Mouse (Mus musculus) stomach, embryonic 14.5 days (tissue): ENCODE results near the gene Gkap1. TPM values are rescaled to one million over a fixed set of nuclear protein-coding genes. Genes with fewer than 3 reads are reported as not detected.

Source experiments
- ATAC-seq: fragments of 200-750 bp; cut with Nextera tagmentation; 2 replicates; pipeline ENCODE4 v1.8.0; 2017; ENCODE audit warnings: low read depth, moderate TSS enrichment; ENCODE audit not compliant: insufficient number of reproducible peaks, insufficient read depth, low FRiP score
- H3K27ac ChIP-seq: fragments of 300-500 bp; sonication (generic); 2 replicates; pipeline ENCODE4 v1.5.1; 2014; ENCODE audit warnings: mild to moderate bottlenecking, low read length, moderate library complexity, mixed read lengths
- H3K27me3 ChIP-seq: fragments of 300-500 bp; sonication (generic); 2 replicates; pipeline ENCODE4 v1.6.1; 2014; ENCODE audit warnings: low read length, control low read depth, mixed read lengths; ENCODE audit not compliant: control insufficient read depth, insufficient read depth
- H3K36me3 ChIP-seq: fragments of 300-500 bp; sonication (generic); 2 replicates; pipeline ENCODE4 v1.6.1; 2014; ENCODE audit warnings: mild to moderate bottlenecking, control low read depth, low read length, moderate library complexity, mixed read lengths; ENCODE audit not compliant: control insufficient read depth, insufficient read depth
- H3K4me1 ChIP-seq: fragments of 300-500 bp; sonication (generic); 2 replicates; pipeline ENCODE4 v1.6.1; 2014; ENCODE audit warnings: low read length, control low read depth, mixed read lengths; ENCODE audit not compliant: control insufficient read depth, insufficient read depth
- H3K4me2 ChIP-seq: fragments of 300-500 bp; sonication (generic); replicated peaks from 2 replicates; pipeline ENCODE4 v1.6.1; 2014; ENCODE audit warnings: low read depth, low read length, control low read depth
- H3K4me3 ChIP-seq: fragments of 300-500 bp; sonication (generic); 2 replicates; pipeline ENCODE4 v1.5.1; 2014; ENCODE audit warnings: low read depth, low read length, control low read depth
- H3K9ac ChIP-seq: fragments of 300-500 bp; sonication (generic); replicated peaks from 2 replicates; pipeline ENCODE4 v1.6.1; 2014; ENCODE audit warnings: low read depth, mild to moderate bottlenecking, control low read depth, low read length, moderate library complexity, mixed read lengths
- H3K9me3 ChIP-seq: fragments of 300-500 bp; sonication (generic); 2 replicates; pipeline ENCODE4 v1.6.1; 2016; ENCODE audit warnings: low read depth, low read length, control low read depth; ENCODE audit not compliant: control insufficient read depth
- whole genome bisulfite sequencing: fragments of 180-500 bp; shearing (Covaris S2); extraction: QIAGEN DNeasy Blood & Tissue Kit; methylation state at CpG from one replicate; pipeline ENCODE4 v1.1.7; 2014; 5-methylcytosine and 5-hydroxymethylcytosine counted together
- polyA plus RNA-seq: library from polyadenylated mRNA; unstranded; fragments of >200 nt; fragmentation: Nextera tagmentation; extraction: Ambion mirVana; gene quantifications from 2 replicates; pipeline ENCODE4 v1.2.1, GENCODE M21; 2014

Gene Gkap1
- polyA plus RNA-seq, 1 experiment from 2014 or later, result 26.0 TPM

DNA sequence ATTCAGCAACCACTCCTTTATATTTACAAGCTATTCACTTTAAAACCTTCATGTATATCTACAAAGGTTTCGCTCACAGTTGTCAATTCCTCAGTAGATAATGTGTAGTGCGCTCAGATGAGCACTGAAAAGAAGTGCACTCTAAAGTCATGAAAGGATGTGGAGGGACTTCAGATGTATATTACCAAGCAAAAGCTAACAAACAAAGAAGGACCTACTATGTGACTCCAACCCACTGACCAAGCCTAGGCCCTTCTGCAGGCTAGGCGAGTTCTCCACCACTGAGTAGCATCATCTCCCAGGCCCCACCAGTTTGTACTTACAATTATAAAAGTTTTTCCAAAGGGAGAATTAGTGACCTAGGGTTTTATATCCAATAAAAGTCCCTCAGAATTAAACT is 71.3 kb downstream of the Gkap1 start:
- H3K27ac ChIP-seq, result no peak overlapping the region
- H3K36me3 ChIP-seq, result no peaks in the 10 kb centered on the region
- ATAC-seq, result no peak
- no peaks in the 10 kb centered on the region for H3K27me3 ChIP-seq
- no peak overlapping the region for H3K9ac ChIP-seq
- 92% methylated on average over 3 of the region's 3 CpGs for WGBS
- H3K4me1 ChIP-seq, result peaks cover 6% of the 10 kb centered on the region; the same call in 1 of the 2 replicates
- no peak overlapping the region for H3K4me2 ChIP-seq
- H3K4me3 ChIP-seq, result no peak overlapping the region
- no peaks in the 10 kb centered on the region for H3K9me3 ChIP-seq

- H3K4me3 ChIP-seq, result no peak overlapping the region
- no peaks in the 10 kb centered on the region for H3K36me3 ChIP-seq
- H3K9ac ChIP-seq, result no peak overlapping the region
- no peak for ATAC-seq
- H3K27ac ChIP-seq, result no peak overlapping the region
- 86% methylated on average over 1 of the region's 1 CpGs for WGBS
- H3K4me2 ChIP-seq, result no peak overlapping the region
- H3K9me3 ChIP-seq, result no peaks in the 10 kb centered on the region
- H3K4me1 ChIP-seq, result peaks cover 6% of the 10 kb centered on the region; the same call in 1 of the 2 replicates
- H3K27me3 ChIP-seq, result no peaks in the 10 kb centered on the region
These were observed 72.6 kb downstream of the Gkap1 start for GRCm38 (mm10) chr13:58202903-58203302.

DNA sequence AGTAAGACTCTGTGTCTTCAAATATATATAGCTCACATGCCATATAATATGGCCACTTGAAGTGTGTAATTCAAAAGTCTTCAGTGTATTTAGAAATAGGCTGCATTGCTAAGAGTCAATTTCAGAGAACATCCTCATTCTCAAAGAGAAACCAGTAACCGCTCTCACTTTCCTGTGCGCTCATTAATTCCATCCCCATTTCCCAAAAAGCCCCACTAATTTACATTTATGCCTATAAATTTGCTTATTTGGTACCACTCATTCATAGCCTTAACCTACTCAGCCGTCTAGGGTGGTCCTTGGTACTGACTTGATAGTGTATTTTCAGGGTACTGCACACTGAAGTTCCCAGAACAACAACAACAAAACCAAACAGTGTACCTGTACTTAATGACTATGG is 73.6 kb downstream of the Gkap1 start:
- no peak overlapping the region for H3K4me2 ChIP-seq
- H3K36me3 ChIP-seq, result no peaks in the 10 kb centered on the region
- H3K27me3 ChIP-seq, result no peaks in the 10 kb centered on the region
- H3K9me3 ChIP-seq, result no peaks in the 10 kb centered on the region
- WGBS, result 89% methylated on average over 3 of the region's 3 CpGs
- no peak overlapping the region for H3K4me3 ChIP-seq
- no peak for ATAC-seq
- H3K4me1 ChIP-seq, result peaks cover 6% of the 10 kb centered on the region; the same call in 1 of the 2 replicates
- H3K27ac ChIP-seq, result no peak overlapping the region
- H3K9ac ChIP-seq, result no peak overlapping the region

GRCm38 (mm10) chr13:58201343-58201742 is 74.2 kb downstream of the Gkap1 start:
- no peak for ATAC-seq
- Histone ChIP-seq H3K4me1 (peaks cover 6% of the 10 kb centered on the region; the same call in 1 of the 2 replicates), H3K36me3 (no peaks in the 10 kb centered on the region), H3K27me3 (no peaks in the 10 kb centered on the region), H3K4me2 (no peak overlapping the region), H3K9ac (no peak overlapping the region), H3K4me3 (no peak overlapping the region), H3K9me3 (no peaks in the 10 kb centered on the region), H3K27ac (no peak overlapping the region)
- WGBS, result 86% methylated on average over 6 of the region's 6 CpGs

- 86% methylated on average over 7 of the region's 7 CpGs for WGBS
These were observed 77.4 kb downstream of the Gkap1 start for GRCm38 (mm10) chr13:58197981-58198640.

GRCm38 (mm10) chr13:58197211-58197610 is 78.3 kb downstream of the Gkap1 start:
- Histone ChIP-seq H3K4me1 (peaks cover 6% of the 10 kb centered on the region; the same call in 1 of the 2 replicates), H3K36me3 (peaks cover 12% of the 10 kb centered on the region), H3K4me3 (no peak overlapping the region), H3K27me3 (no peaks in the 10 kb centered on the region), H3K4me2 (no peak overlapping the region), H3K9me3 (no peaks in the 10 kb centered on the region), H3K9ac (no peak overlapping the region), H3K27ac (no peak overlapping the region)
- WGBS, result 80% methylated on average over 3 of the region's 3 CpGs
- no peak for ATAC-seq

More at GRCm38 (mm10) chr13:58197981-58198640, 77.4 kb downstream of the Gkap1 start:
- Histone ChIP-seq H3K4me1 (peaks cover 6% of the 10 kb centered on the region; the same call in 1 of the 2 replicates), H3K9ac (no peak overlapping the region), H3K4me3 (no peak overlapping the region), H3K4me2 (no peak overlapping the region), H3K27ac (no peak overlapping the region), H3K36me3 (peaks cover 12% of the 10 kb centered on the region), H3K9me3 (no peaks in the 10 kb centered on the region), H3K27me3 (no peaks in the 10 kb centered on the region)
- no peak for ATAC-seq

GRCm38 (mm10) chr13:58194908-58195307 is 80.6 kb downstream of the Gkap1 start:
- H3K27ac ChIP-seq, result no peak overlapping the region
- H3K4me3 ChIP-seq, result no peak overlapping the region
- H3K4me2 ChIP-seq, result no peak overlapping the region
- peaks cover 6% of the 10 kb centered on the region; the same call in 1 of the 2 replicates for H3K4me1 ChIP-seq
- H3K27me3 ChIP-seq, result no peaks in the 10 kb centered on the region
- no peak overlapping the region for H3K9ac ChIP-seq
- no peak for ATAC-seq
- H3K9me3 ChIP-seq, result no peaks in the 10 kb centered on the region
- WGBS, result 83% methylated on average over 3 of the region's 3 CpGs
- H3K36me3 ChIP-seq, result peaks cover 29% of the 10 kb centered on the region

DNA sequence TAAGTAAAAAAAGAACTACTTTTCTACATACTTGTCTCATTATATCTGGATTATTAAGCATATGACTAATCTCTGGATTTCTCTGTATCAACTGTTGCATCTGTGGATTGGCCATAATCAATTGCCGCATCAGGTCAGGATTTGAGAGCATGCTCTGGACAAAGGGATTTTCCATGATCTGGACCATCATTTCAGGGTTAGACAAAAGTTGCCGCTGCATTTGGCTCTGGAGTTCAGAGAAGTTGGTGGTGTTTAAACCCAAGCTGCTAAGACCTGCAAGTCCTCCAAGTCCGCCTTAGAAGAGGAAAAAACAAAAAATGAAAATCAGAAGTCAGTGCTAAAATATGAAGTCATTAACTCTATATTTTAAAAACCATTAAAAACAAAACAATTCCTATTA is 82.3 kb downstream of the Gkap1 start:
- no peak for ATAC-seq
- Histone ChIP-seq H3K4me2 (no peak overlapping the region), H3K36me3 (peaks cover 29% of the 10 kb centered on the region), H3K4me1 (no peaks in the 10 kb centered on the region), H3K27ac (no peak overlapping the region), H3K9me3 (no peaks in the 10 kb centered on the region), H3K9ac (no peak overlapping the region), H3K27me3 (no peaks in the 10 kb centered on the region), H3K4me3 (no peak overlapping the region)
- 97% methylated on average over 3 of the region's 3 CpGs for WGBS

- H3K36me3 ChIP-seq, result peaks cover 36% of the 10 kb centered on the region
- H3K4me2 ChIP-seq, result no peak overlapping the region
These were observed 83.4 kb downstream of the Gkap1 start for GRCm38 (mm10) chr13:58192146-58192545.

More at GRCm38 (mm10) chr13:58192146-58192545, 83.4 kb downstream of the Gkap1 start:
- no peak for ATAC-seq
- 90% methylated on average over 6 of the region's 6 CpGs for whole genome bisulfite sequencing
- Histone ChIP-seq H3K27me3 (no peaks in the 10 kb centered on the region), H3K4me3 (no peak overlapping the region), H3K27ac (no peak overlapping the region), H3K9ac (no peak overlapping the region), H3K4me1 (no peaks in the 10 kb centered on the region), H3K9me3 (no peaks in the 10 kb centered on the region)
